Mouse (Mus musculus): ENCODE data around the gene Magi2. TPM values are rescaled to one million over a fixed set of nuclear protein-coding genes. Genes with fewer than 3 reads are reported as not detected.
"Not testable (repeated sequence)": the region's sequence is repeated elsewhere in the genome, so short reads cannot be mapped to it uniquely, and the experiment has no call there.

Magi2 gene
- polyA plus RNA-seq, 1 experiment from 2014 or later: 3.2 TPM

- no peaks in the 10 kb centered on the region for H3K36me3 ChIP-seq (ENCODE audit: control insufficient read depth, insufficient read depth, low read length)
- no peaks in the 10 kb centered on the region for H3K9me3 ChIP-seq (ENCODE audit: control insufficient read depth, low read length)
- H3K4me3 ChIP-seq (ENCODE audit: low read depth, low read length): no peak overlapping the region
- H3K4me1 ChIP-seq (replicated peaks; ENCODE audit: control insufficient read depth, insufficient read depth, low read length): no peaks in the 10 kb centered on the region
- no peaks in the 10 kb centered on the region for H3K27me3 ChIP-seq (replicated peaks; ENCODE audit: control insufficient read depth, insufficient read depth, low read length)
- ATAC-seq (replicated peaks; ENCODE audit: low FRiP score, low TSS enrichment, low read depth) (no peak), DNase-seq (ENCODE audit: low spot score) (no peak)
- no peak overlapping the region for H3K4me2 ChIP-seq (ENCODE audit: low read length)
- no peak overlapping the region for H3K27ac ChIP-seq (ENCODE audit: low read depth)
- no peak overlapping the region for H3K9ac ChIP-seq (ENCODE audit: low read length)
- WGBS: 81% methylated on average over 3 of the region's 3 CpGs
Measured at GRCm38 (mm10) chr5:19565636-19566035, 338.8 kb downstream of the Magi2 start.

DNA sequence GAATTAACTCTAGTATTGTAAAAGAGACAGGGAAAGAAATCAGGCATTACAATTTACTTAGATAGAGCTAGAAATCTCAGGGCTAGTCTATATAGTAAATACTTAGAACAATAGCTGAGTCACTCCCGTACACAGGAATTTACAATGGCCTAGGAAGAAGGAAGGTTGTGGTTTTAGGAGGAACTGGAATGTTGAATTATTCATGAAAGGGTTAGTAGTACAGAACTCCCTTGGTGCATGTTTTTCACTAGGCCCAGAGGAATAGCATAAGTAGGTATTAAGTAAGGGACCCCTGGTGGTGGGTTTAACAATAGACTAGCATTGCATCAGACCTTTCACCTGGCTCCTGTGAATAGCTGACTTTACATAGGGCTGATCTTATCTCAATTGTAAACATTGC lies 339.3 kb downstream of the Magi2 start:
- H3K27ac ChIP-seq (ENCODE audit: low read depth); H3K9ac ChIP-seq (ENCODE audit: low read length); H3K9me3 ChIP-seq (ENCODE audit: control insufficient read depth, low read length); H3K4me1 ChIP-seq (replicated peaks; ENCODE audit: control insufficient read depth, insufficient read depth, low read length); H3K27me3 ChIP-seq (replicated peaks; ENCODE audit: control insufficient read depth, insufficient read depth, low read length); ATAC-seq (replicated peaks; ENCODE audit: low FRiP score, low TSS enrichment, low read depth); H3K4me2 ChIP-seq (ENCODE audit: low read length); H3K36me3 ChIP-seq (ENCODE audit: control insufficient read depth, insufficient read depth, low read length); H3K4me3 ChIP-seq (ENCODE audit: low read depth, low read length); DNase-seq (ENCODE audit: low spot score): not testable (repeated sequence)
- 79% methylated on average over 1 of the region's 1 CpGs for WGBS

- no peaks in the 10 kb centered on the region for H3K36me3 ChIP-seq (ENCODE audit: control insufficient read depth, insufficient read depth, low read length)
- WGBS: 65% methylated on average over 5 of the region's 5 CpGs
- no peak overlapping the region for H3K4me2 ChIP-seq (ENCODE audit: low read length)
- no peaks in the 10 kb centered on the region for H3K27me3 ChIP-seq (replicated peaks; ENCODE audit: control insufficient read depth, insufficient read depth, low read length)
- H3K4me3 ChIP-seq (ENCODE audit: low read depth, low read length): no peak overlapping the region
- no peak overlapping the region for H3K9ac ChIP-seq (ENCODE audit: low read length)
- no peak for ATAC-seq (replicated peaks; ENCODE audit: low FRiP score, low TSS enrichment, low read depth)
- no peak for DNase-seq (ENCODE audit: low spot score)
- H3K9me3 ChIP-seq (ENCODE audit: control insufficient read depth, low read length): no peaks in the 10 kb centered on the region
- H3K27ac ChIP-seq (ENCODE audit: low read depth): no peak overlapping the region
- H3K4me1 ChIP-seq (replicated peaks; ENCODE audit: control insufficient read depth, insufficient read depth, low read length): no peaks in the 10 kb centered on the region
Measured at GRCm38 (mm10) chr5:19607700-19608099, 380.9 kb downstream of the Magi2 start.

- DNase-seq (ENCODE audit: low spot score): no peak
- H3K4me2 ChIP-seq (ENCODE audit: low read length): no peak overlapping the region
- no peak overlapping the region for H3K4me3 ChIP-seq (ENCODE audit: low read depth, low read length)
- no peak for ATAC-seq (replicated peaks; ENCODE audit: low FRiP score, low TSS enrichment, low read depth)
- H3K9ac ChIP-seq (ENCODE audit: low read length): no peak overlapping the region
- no peaks in the 10 kb centered on the region for H3K4me1 ChIP-seq (replicated peaks; ENCODE audit: control insufficient read depth, insufficient read depth, low read length)
- no peaks in the 10 kb centered on the region for H3K36me3 ChIP-seq (ENCODE audit: control insufficient read depth, insufficient read depth, low read length)
- H3K9me3 ChIP-seq (ENCODE audit: control insufficient read depth, low read length): no peaks in the 10 kb centered on the region
- WGBS: 93% methylated on average over 1 of the region's 1 CpGs
- no peak overlapping the region for H3K27ac ChIP-seq (ENCODE audit: low read depth)
- no peaks in the 10 kb centered on the region for H3K27me3 ChIP-seq (replicated peaks; ENCODE audit: control insufficient read depth, insufficient read depth, low read length)
Measured at GRCm38 (mm10) chr5:19611788-19612187, 385.0 kb downstream of the Magi2 start.

DNA sequence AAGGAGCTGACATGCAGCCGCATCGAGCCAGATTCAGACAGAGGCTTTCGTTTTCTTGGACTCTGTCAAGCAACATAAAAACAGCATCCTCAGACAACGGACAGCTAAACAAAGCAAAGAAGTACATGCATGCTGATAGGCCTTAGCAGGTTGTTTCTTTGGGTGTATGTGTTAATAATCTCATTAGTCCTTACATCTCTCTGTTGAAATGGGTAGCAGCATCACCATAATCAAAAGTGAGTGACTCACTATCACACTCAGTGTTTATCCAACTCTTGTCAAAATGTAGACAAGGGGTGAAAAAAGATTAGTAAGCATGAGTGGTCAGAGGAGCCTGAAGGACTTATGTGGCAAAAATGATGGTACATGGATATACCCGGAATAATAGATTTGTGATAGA lies 394.8 kb downstream of the Magi2 start:
- Histone ChIP-seq H3K9me3 (ENCODE audit: control insufficient read depth, low read length) (no peaks in the 10 kb centered on the region), H3K4me1 (replicated peaks; ENCODE audit: control insufficient read depth, insufficient read depth, low read length) (no peaks in the 10 kb centered on the region), H3K9ac (ENCODE audit: low read length) (no peak overlapping the region), H3K27me3 (replicated peaks; ENCODE audit: control insufficient read depth, insufficient read depth, low read length) (no peaks in the 10 kb centered on the region), H3K4me2 (ENCODE audit: low read length) (no peak overlapping the region), H3K36me3 (ENCODE audit: control insufficient read depth, insufficient read depth, low read length) (no peaks in the 10 kb centered on the region), H3K27ac (ENCODE audit: low read depth) (no peak overlapping the region), H3K4me3 (ENCODE audit: low read depth, low read length) (no peak overlapping the region)
- WGBS: 88% methylated on average over 5 of the region's 5 CpGs
- DNase-seq (ENCODE audit: low spot score) (no peak), ATAC-seq (replicated peaks; ENCODE audit: low FRiP score, low TSS enrichment, low read depth) (no peak)

DNA sequence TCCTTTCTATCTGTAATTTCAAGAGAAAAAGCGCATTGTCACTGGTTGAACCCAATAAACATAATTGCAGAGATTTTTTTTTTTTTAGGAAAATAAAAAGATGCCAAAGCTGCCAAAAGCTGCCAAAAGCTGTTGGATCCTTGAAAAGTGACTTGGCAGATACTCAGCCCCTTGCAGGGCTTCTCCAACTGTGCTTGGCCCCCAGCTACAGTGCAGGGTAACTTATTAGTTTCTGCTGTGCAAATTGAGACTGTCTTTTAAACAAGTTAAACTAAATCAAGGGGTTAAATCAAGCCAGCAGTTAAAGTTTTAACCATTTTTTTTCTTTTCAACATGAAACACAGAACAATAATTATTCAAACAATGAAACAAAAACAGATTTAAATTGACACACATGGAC lies 407.1 kb downstream of the Magi2 start:
- ATAC-seq (replicated peaks; ENCODE audit: low FRiP score, low TSS enrichment, low read depth): no peak
- WGBS: 97% methylated on average over 1 of the region's 1 CpGs
- Histone ChIP-seq H3K9ac (ENCODE audit: low read length) (no peak overlapping the region), H3K4me1 (replicated peaks; ENCODE audit: control insufficient read depth, insufficient read depth, low read length) (no peaks in the 10 kb centered on the region), H3K4me2 (ENCODE audit: low read length) (no peak overlapping the region), H3K36me3 (ENCODE audit: control insufficient read depth, insufficient read depth, low read length) (no peaks in the 10 kb centered on the region), H3K27ac (ENCODE audit: low read depth) (no peak overlapping the region), H3K9me3 (ENCODE audit: control insufficient read depth, low read length) (no peaks in the 10 kb centered on the region), H3K4me3 (ENCODE audit: low read depth, low read length) (no peak overlapping the region), H3K27me3 (replicated peaks; ENCODE audit: control insufficient read depth, insufficient read depth, low read length) (no peaks in the 10 kb centered on the region)
- no peak for DNase-seq (ENCODE audit: low spot score)

DNA sequence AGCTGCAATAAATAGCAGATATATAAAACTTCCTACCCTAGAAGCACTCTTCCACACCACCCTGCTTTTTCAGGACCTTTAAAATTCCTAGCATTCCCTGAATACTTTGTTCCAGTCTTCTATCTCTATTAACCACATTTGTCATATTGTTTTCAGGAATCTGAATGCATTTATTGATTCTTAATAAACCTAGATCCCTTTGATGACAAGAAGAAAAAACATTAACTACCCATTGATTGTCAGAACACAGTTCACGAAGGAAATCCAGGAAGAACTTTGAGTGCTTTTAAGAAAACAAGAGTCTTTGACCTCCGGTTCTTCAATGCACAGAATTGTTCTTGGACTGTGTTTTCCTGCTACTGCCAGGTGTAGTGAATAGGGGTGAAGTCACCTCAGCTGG lies 411.0 kb downstream of the Magi2 start:
- H3K9ac ChIP-seq (ENCODE audit: low read length): no peak overlapping the region
- ATAC-seq (replicated peaks; ENCODE audit: low FRiP score, low TSS enrichment, low read depth) (no peak), DNase-seq (ENCODE audit: low spot score) (no peak)
- no peaks in the 10 kb centered on the region for H3K27me3 ChIP-seq (replicated peaks; ENCODE audit: control insufficient read depth, insufficient read depth, low read length)
- 44% methylated on average over 2 of the region's 2 CpGs for WGBS
- no peaks in the 10 kb centered on the region for H3K4me1 ChIP-seq (replicated peaks; ENCODE audit: control insufficient read depth, insufficient read depth, low read length)
- H3K27ac ChIP-seq (ENCODE audit: low read depth): no peak overlapping the region
- no peak overlapping the region for H3K4me2 ChIP-seq (ENCODE audit: low read length)
- H3K36me3 ChIP-seq (ENCODE audit: control insufficient read depth, insufficient read depth, low read length): no peaks in the 10 kb centered on the region
- H3K4me3 ChIP-seq (ENCODE audit: low read depth, low read length): no peak overlapping the region
- no peaks in the 10 kb centered on the region for H3K9me3 ChIP-seq (ENCODE audit: control insufficient read depth, low read length)

DNA sequence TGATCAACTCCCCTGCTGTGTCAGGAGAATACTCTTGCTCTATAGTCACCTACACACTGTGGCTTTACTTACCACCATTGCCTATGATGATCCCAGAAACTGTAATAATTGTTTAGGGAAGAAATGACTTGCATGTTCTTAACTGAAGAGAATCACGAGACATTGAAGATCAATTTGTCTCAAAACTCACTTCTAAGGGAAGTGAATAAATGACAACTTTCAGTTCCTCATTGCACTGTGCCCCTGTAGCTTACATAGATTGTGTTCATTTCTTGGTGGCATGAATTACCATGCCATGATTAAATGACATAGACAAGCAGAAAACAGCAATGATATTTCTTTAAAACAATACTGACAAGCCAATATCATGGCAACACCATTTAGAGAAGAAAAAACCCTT lies 429.1 kb downstream of the Magi2 start:
- Histone ChIP-seq H3K36me3 (ENCODE audit: control insufficient read depth, insufficient read depth, low read length) (no peaks in the 10 kb centered on the region), H3K9me3 (ENCODE audit: control insufficient read depth, low read length) (no peaks in the 10 kb centered on the region), H3K4me3 (ENCODE audit: low read depth, low read length) (no peak overlapping the region), H3K4me1 (replicated peaks; ENCODE audit: control insufficient read depth, insufficient read depth, low read length) (no peaks in the 10 kb centered on the region), H3K27ac (ENCODE audit: low read depth) (no peak overlapping the region), H3K4me2 (ENCODE audit: low read length) (no peak overlapping the region), H3K9ac (ENCODE audit: low read length) (no peak overlapping the region), H3K27me3 (replicated peaks; ENCODE audit: control insufficient read depth, insufficient read depth, low read length) (no peaks in the 10 kb centered on the region)
- 81% methylated on average over 1 of the region's 1 CpGs for WGBS
- no peak for ATAC-seq (replicated peaks; ENCODE audit: low FRiP score, low TSS enrichment, low read depth)
- DNase-seq (ENCODE audit: low spot score): no peak

DNA sequence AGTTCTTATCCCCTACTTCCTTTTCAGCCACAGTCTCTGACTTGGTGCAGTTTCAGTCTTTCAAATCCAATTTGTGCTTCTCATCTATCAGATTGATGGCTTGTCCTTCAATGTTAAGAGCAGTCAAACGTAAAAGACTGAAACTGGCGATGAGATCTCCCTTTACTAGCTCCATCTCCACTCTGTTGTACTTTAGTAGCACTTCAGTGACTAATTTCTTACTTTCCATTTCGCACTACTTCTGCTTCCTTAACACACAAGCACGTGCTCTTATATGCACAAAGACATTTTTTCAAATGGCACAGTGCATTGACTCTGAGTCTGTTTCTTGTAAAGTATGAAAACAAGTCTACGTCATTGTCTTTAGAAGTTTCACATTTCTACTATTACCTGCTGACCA lies 439.6 kb downstream of the Magi2 start:
- Histone ChIP-seq H3K4me1 (replicated peaks; ENCODE audit: control insufficient read depth, insufficient read depth, low read length) (no peaks in the 10 kb centered on the region), H3K4me2 (ENCODE audit: low read length) (no peak overlapping the region), H3K36me3 (ENCODE audit: control insufficient read depth, insufficient read depth, low read length) (no peaks in the 10 kb centered on the region), H3K4me3 (ENCODE audit: low read depth, low read length) (no peak overlapping the region), H3K27me3 (replicated peaks; ENCODE audit: control insufficient read depth, insufficient read depth, low read length) (no peaks in the 10 kb centered on the region), H3K27ac (ENCODE audit: low read depth) (no peak overlapping the region), H3K9ac (ENCODE audit: low read length) (no peak overlapping the region), H3K9me3 (ENCODE audit: control insufficient read depth, low read length) (no peaks in the 10 kb centered on the region)
- 79% methylated on average over 5 of the region's 5 CpGs for WGBS
- ATAC-seq (replicated peaks; ENCODE audit: low FRiP score, low TSS enrichment, low read depth): no peak
- no peak for DNase-seq (ENCODE audit: low spot score)
